Mouse (Mus musculus) liver, embryonic 16.5 days (tissue): ENCODE data around the gene Urah. TPM values are rescaled to one million over a fixed set of nuclear protein-coding genes. Genes with fewer than 3 reads are reported as not detected.

Experiments
- ATAC-seq: fragments of 200-750 bp; cut with Nextera tagmentation; 2 replicates; pipeline ENCODE4 v1.8.0; 2017; ENCODE audit warnings: low read depth, mild to moderate bottlenecking, moderate number of reproducible peaks, moderate library complexity
- H3K27ac ChIP-seq: fragments of 300-500 bp; sonication (generic); 2 replicates; pipeline ENCODE4 v1.5.1; 2014; ENCODE audit warnings: mild to moderate bottlenecking, low read length
- H3K27me3 ChIP-seq: fragments of 300-500 bp; sonication (generic); 2 replicates; pipeline ENCODE4 v1.6.1; 2014; ENCODE audit warnings: low read depth, low read length, mixed read lengths; ENCODE audit not compliant: control insufficient read depth, insufficient read depth
- H3K36me3 ChIP-seq: fragments of 300-500 bp; sonication (generic); 2 replicates; pipeline ENCODE4 v1.6.1; 2014; ENCODE audit warnings: mild to moderate bottlenecking; ENCODE audit not compliant: control insufficient read depth, insufficient read depth
- H3K4me1 ChIP-seq: fragments of 300-500 bp; sonication (generic); 2 replicates; pipeline ENCODE4 v1.6.1; 2014; ENCODE audit warnings: low read depth, low read length, mixed read lengths; ENCODE audit not compliant: control insufficient read depth
- H3K4me2 ChIP-seq: fragments of 300-500 bp; sonication (generic); 2 replicates; pipeline ENCODE4 v1.6.1; 2014; ENCODE audit warnings: low read depth, low read length, mixed read lengths
- H3K4me3 ChIP-seq: fragments of 300-500 bp; sonication (generic); 2 replicates; pipeline ENCODE4 v1.5.1; 2014; ENCODE audit warnings: low read depth, mild to moderate bottlenecking, low read length
- H3K9ac ChIP-seq: fragments of 300-500 bp; sonication (generic); 2 replicates; pipeline ENCODE4 v1.6.1; 2014; ENCODE audit warnings: low read depth, low read length
- H3K9me3 ChIP-seq: fragments of 300-500 bp; sonication (generic); replicated peaks from 2 replicates; pipeline ENCODE4 v1.6.1; 2016; ENCODE audit warnings: low read length; ENCODE audit not compliant: control insufficient read depth
- WGBS: fragments of 180-500 bp; shearing (Covaris S2); extraction: QIAGEN DNeasy Blood & Tissue Kit; methylation state at CpG from one replicate; pipeline ENCODE4 v1.1.7; 2014; ENCODE audit not compliant: insufficient replicate concordance; 5-methylcytosine and 5-hydroxymethylcytosine counted together
- polyA plus RNA-seq: library from polyadenylated mRNA; unstranded; fragments of >200 nt; fragmentation: Nextera tagmentation; extraction: Ambion mirVana; gene quantifications from 2 replicates; pipeline ENCODE4 v1.2.1, GENCODE M21; 2015

Urah gene
- polyA plus RNA-seq: 30.3 and 32.9 TPM in 2 replicates

GRCm38 (mm10) chr7:140834968-140835757 is at the start of gene Urah:
Gene Urah (plus strand): TSS chr7:140835018.
- Histone ChIP-seq H3K9ac (peak within 1 kb of the TSS; percentile 19; the same call in 1 of the 2 replicates), H3K4me3 (peak within 1 kb of the TSS; percentile 15)
- 43% methylated on average over 20 of the region's 20 CpGs for WGBS

GRCm38 (mm10) chr7:140787406-140788052 is 47.3 kb upstream of the Urah start, which contains the start of gene Syce1:
Gene Syce1 (minus strand): TSS chr7:140787852.
- Histone ChIP-seq H3K9ac (no peak within 1 kb of the TSS), H3K36me3 (no peaks in the 10 kb centered on the region), H3K9me3 (no peaks in the 10 kb centered on the region), H3K4me3 (no peak within 1 kb of the TSS), H3K27me3 (no peaks in the 10 kb centered on the region), H3K4me2 (no peak within 1 kb of the TSS), H3K4me1 (no peaks in the 10 kb centered on the region), H3K27ac (no peak within 1 kb of the TSS)
- 75% methylated on average over 33 of the region's 33 CpGs for WGBS
- no peak for ATAC-seq

More at GRCm38 (mm10) chr7:140834968-140835757, at the start of gene Urah:
- Histone ChIP-seq H3K27me3 (no peaks in the 10 kb centered on the region), H3K4me2 (peak within 1 kb of the TSS; percentile 23; the same call in 1 of the 2 replicates), H3K36me3 (no peaks in the 10 kb centered on the region), H3K4me1 (no peaks in the 10 kb centered on the region; the same call in 1 of the 2 replicates), H3K27ac (peak within 1 kb of the TSS; percentile 2; the same call in 1 of the 2 replicates), H3K9me3 (no peaks in the 10 kb centered on the region)
- peak; percentile 62 for ATAC-seq

- H3K27me3 ChIP-seq: no peaks in the 10 kb centered on the region
- 67% methylated on average over 7 of the region's 7 CpGs for WGBS
- no peaks in the 10 kb centered on the region for H3K36me3 ChIP-seq
- no peak overlapping the region for H3K27ac ChIP-seq
- no peak overlapping the region for H3K4me2 ChIP-seq
- no peak for ATAC-seq
- no peaks in the 10 kb centered on the region for H3K4me1 ChIP-seq
- H3K9me3 ChIP-seq: no peaks in the 10 kb centered on the region
- H3K9ac ChIP-seq: no peak overlapping the region
- no peak overlapping the region for H3K4me3 ChIP-seq
Observed at GRCm38 (mm10) chr7:140788053-140788435, 46.8 kb upstream of the Urah start.

GRCm38 (mm10) chr7:140793541-140793940 is 41.3 kb upstream of the Urah start:
- Histone ChIP-seq H3K9ac (no peak overlapping the region), H3K27ac (no peak overlapping the region), H3K4me2 (no peak overlapping the region), H3K27me3 (no peaks in the 10 kb centered on the region), H3K9me3 (no peaks in the 10 kb centered on the region), H3K4me1 (no peaks in the 10 kb centered on the region), H3K36me3 (no peaks in the 10 kb centered on the region), H3K4me3 (no peak overlapping the region)
- WGBS: 47% methylated on average over 4 of the region's 4 CpGs
- ATAC-seq: no peak

- Histone ChIP-seq H3K36me3 (no peaks in the 10 kb centered on the region), H3K4me3 (no peak overlapping the region), H3K9ac (no peak overlapping the region), H3K27ac (no peak overlapping the region), H3K4me2 (no peak overlapping the region), H3K9me3 (no peaks in the 10 kb centered on the region), H3K4me1 (no peaks in the 10 kb centered on the region), H3K27me3 (no peaks in the 10 kb centered on the region)
- WGBS: 74% methylated on average over 3 of the region's 3 CpGs
- ATAC-seq: no peak
Observed at GRCm38 (mm10) chr7:140797619-140798018, 37.2 kb upstream of the Urah start.

GRCm38 (mm10) chr7:140798212-140798611 is 36.6 kb upstream of the Urah start:
- Histone ChIP-seq H3K9ac (no peak overlapping the region), H3K4me1 (no peaks in the 10 kb centered on the region), H3K27ac (no peak overlapping the region), H3K9me3 (no peaks in the 10 kb centered on the region), H3K4me2 (no peak overlapping the region), H3K27me3 (no peaks in the 10 kb centered on the region), H3K36me3 (no peaks in the 10 kb centered on the region), H3K4me3 (no peak overlapping the region)
- no peak for ATAC-seq
- 44% methylated on average over 2 of the region's 2 CpGs for WGBS

GRCm38 (mm10) chr7:140802629-140803028 is 32.2 kb upstream of the Urah start:
- WGBS: 69% methylated on average over 6 of the region's 6 CpGs
- ATAC-seq: no peak
- no peak overlapping the region for H3K4me3 ChIP-seq
- no peaks in the 10 kb centered on the region for H3K4me1 ChIP-seq
- no peaks in the 10 kb centered on the region for H3K27me3 ChIP-seq
- no peaks in the 10 kb centered on the region for H3K36me3 ChIP-seq
- no peak overlapping the region for H3K27ac ChIP-seq
- H3K4me2 ChIP-seq: no peak overlapping the region
- H3K9ac ChIP-seq: no peak overlapping the region
- H3K9me3 ChIP-seq: no peaks in the 10 kb centered on the region

- Histone ChIP-seq H3K36me3 (no peaks in the 10 kb centered on the region), H3K4me3 (no peak overlapping the region), H3K27ac (no peak overlapping the region), H3K27me3 (no peaks in the 10 kb centered on the region), H3K4me1 (no peaks in the 10 kb centered on the region), H3K9me3 (no peaks in the 10 kb centered on the region), H3K4me2 (no peak overlapping the region), H3K9ac (no peak overlapping the region)
- ATAC-seq: 0 out of 2 replicates have a peak, but pooled peaks have one; percentile 30
- 12% methylated on average over 1 of the region's 1 CpGs for WGBS
Observed at GRCm38 (mm10) chr7:140805704-140806103, 29.1 kb upstream of the Urah start.

- Histone ChIP-seq H3K9ac (no peak overlapping the region), H3K36me3 (no peaks in the 10 kb centered on the region), H3K4me2 (no peak overlapping the region), H3K9me3 (no peaks in the 10 kb centered on the region), H3K4me3 (no peak overlapping the region), H3K4me1 (no peaks in the 10 kb centered on the region), H3K27ac (no peak overlapping the region), H3K27me3 (no peaks in the 10 kb centered on the region)
- ATAC-seq: no peak
- WGBS: 74% methylated on average over 6 of the region's 6 CpGs
Observed at GRCm38 (mm10) chr7:140810496-140810895, 24.3 kb upstream of the Urah start.
